Mouse (Mus musculus) lung, adult 2 months (tissue): ENCODE data around the gene Bcl9l. TPM values are rescaled to one million over a fixed set of nuclear protein-coding genes. Genes with fewer than 3 reads are reported as not detected.
"Not testable (repeated sequence)": the region's sequence is repeated elsewhere in the genome, so short reads cannot be mapped to it uniquely, and the experiment has no call there.

Source experiments
- DNase-seq: peaks from one replicate; pipeline ENCODE4 v3.0.0; 2022
- H3K4me1 ChIP-seq: fragments of 200-500 bp; 2 replicates; pipeline ENCODE4 v1.6.1; 2011; ENCODE audit warnings: low read length; ENCODE audit not compliant: control insufficient read depth, insufficient read depth
- H3K4me3 ChIP-seq: fragments of 200-500 bp; replicated peaks from 2 replicates; pipeline ENCODE3; 2011; ENCODE audit warnings: low read depth, mild to moderate bottlenecking, control low read depth, low read length; ENCODE audit errors: extremely low read depth
- CTCF ChIP-seq: fragments of 200-500 bp; IDR thresholded peaks from 2 replicates; pipeline ENCODE4 v1.5.1; 2011; ENCODE audit warnings: mild to moderate bottlenecking, low read length, control low read depth; ENCODE audit not compliant: insufficient read depth
- POLR2A ChIP-seq: fragments of 200-500 bp; IDR thresholded peaks from 2 replicates; pipeline ENCODE4 v1.6.1; 2011; ENCODE audit warnings: low read depth, mild to moderate bottlenecking, control low read depth, low read length, borderline replicate concordance; ENCODE audit errors: extremely low read depth
- WGBS: fragments of 180-500 bp; shearing (Covaris S2); methylation state at CpG from one replicate; pipeline ENCODE4 v1.1.7; 2018; 5-methylcytosine and 5-hydroxymethylcytosine counted together
- polyA plus RNA-seq: library from polyadenylated mRNA; depleted of rRNA; stranded (reverse); fragments of >200 nt; gene quantifications from 2 replicates; pipeline ENCODE4 v1.2.3, GENCODE M21; 2012; rRNA removed

Bcl9l gene
- polyA plus RNA-seq: 69.0 and 70.7 TPM in 2 replicates

- H3K4me3 ChIP-seq: peak within 1 kb of the TSS; percentile 80
- peaks cover 27% of the 10 kb centered on the region for H3K4me1 ChIP-seq
- 0 out of 2 replicates have a peak, but pooled peaks have one; percentile 20 for TF ChIP-seq CTCF
- peak; percentile 91 for TF ChIP-seq POLR2A
- WGBS: under 1% methylated on average over 31 of the region's 31 CpGs
- DNase-seq: peak; percentile 92
These were observed at the start of gene Bcl9l for GRCm38 (mm10) chr9:44482552-44482951. Bcl9l (plus strand) TSS chr9:44482825.

- 61% methylated on average over 6 of the region's 6 CpGs for WGBS
- TF ChIP-seq CTCF (no peak), POLR2A (no peak)
- H3K4me1 ChIP-seq: no peaks in the 10 kb centered on the region
- no peak overlapping the region for H3K4me3 ChIP-seq
- DNase-seq: no peak
These were observed 46.9 kb upstream of the Bcl9l start for GRCm38 (mm10) chr9:44435747-44436146.

- Histone ChIP-seq H3K4me3 (no peak within 1 kb of the TSS), H3K4me1 (no peaks in the 10 kb centered on the region)
- DNase-seq: no peak
- 67% methylated on average over 19 of the region's 19 CpGs for WGBS
- no peak for TF ChIP-seq CTCF
- TF ChIP-seq POLR2A: no peak
These were observed 41.7 kb upstream of the Bcl9l start, which contains the start of gene Foxr1 for GRCm38 (mm10) chr9:44440961-44441360. Foxr1 (minus strand) TSS chr9:44441136.

- H3K4me3 ChIP-seq, DNase-seq, H3K4me1 ChIP-seq: not testable (repeated sequence)
- WGBS: 85% methylated on average over 7 of the region's 7 CpGs
These were observed 38.1 kb upstream of the Bcl9l start for GRCm38 (mm10) chr9:44444402-44445025.

GRCm38 (mm10) chr9:44450387-44450786, 32.2 kb upstream of the Bcl9l start:
- Histone ChIP-seq H3K4me1 (no peaks in the 10 kb centered on the region), H3K4me3 (no peak overlapping the region)
- no peak for DNase-seq
- no peak for TF ChIP-seq CTCF
- no peak for TF ChIP-seq POLR2A

- no peaks in the 10 kb centered on the region for H3K4me1 ChIP-seq
- TF ChIP-seq CTCF (peak; percentile 96), POLR2A (no peak)
- peak; percentile 86 for DNase-seq
- H3K4me3 ChIP-seq: no peak overlapping the region
- WGBS: 11% methylated on average over 14 of the region's 14 CpGs
These were observed 28.3 kb upstream of the Bcl9l start for GRCm38 (mm10) chr9:44454132-44454890.

GRCm38 (mm10) chr9:44454891-44455220, 27.8 kb upstream of the Bcl9l start, which contains the start of gene Upk2:
Upk2 (minus strand) TSS chr9:44454976.
- Histone ChIP-seq H3K4me3 (no peak within 1 kb of the TSS), H3K4me1 (no peaks in the 10 kb centered on the region)
- TF ChIP-seq CTCF: no peak
- no peak for TF ChIP-seq POLR2A
- no peak for DNase-seq
- WGBS: 35% methylated on average over 4 of the region's 4 CpGs

- DNase-seq: no peak
- WGBS: 22% methylated on average over 11 of the region's 11 CpGs
- TF ChIP-seq POLR2A: no peak
- no peak for TF ChIP-seq CTCF
- Histone ChIP-seq H3K4me3 (no peak overlapping the region), H3K4me1 (no peaks in the 10 kb centered on the region)
These were observed 25.4 kb upstream of the Bcl9l start for GRCm38 (mm10) chr9:44457035-44457742.

- H3K4me1 ChIP-seq: no peaks in the 10 kb centered on the region
- 55% methylated on average over 5 of the region's 5 CpGs for WGBS
- H3K4me3 ChIP-seq: no peak overlapping the region
- TF ChIP-seq CTCF (no peak), POLR2A (no peak)
- no peak for DNase-seq
These were observed 20.7 kb upstream of the Bcl9l start for GRCm38 (mm10) chr9:44461950-44462349.

GRCm38 (mm10) chr9:44468224-44468623, 14.4 kb upstream of the Bcl9l start:
- TF ChIP-seq POLR2A (no peak), CTCF (no peak)
- WGBS: 46% methylated on average over 7 of the region's 7 CpGs

More at GRCm38 (mm10) chr9:44468224-44468623, 14.4 kb upstream of the Bcl9l start:
- DNase-seq: no peak
- H3K4me1 ChIP-seq: no peaks in the 10 kb centered on the region
- H3K4me3 ChIP-seq: no peak overlapping the region
